Mouse (Mus musculus): ENCODE data around the gene Spry1.

Spry1 gene

DNA sequence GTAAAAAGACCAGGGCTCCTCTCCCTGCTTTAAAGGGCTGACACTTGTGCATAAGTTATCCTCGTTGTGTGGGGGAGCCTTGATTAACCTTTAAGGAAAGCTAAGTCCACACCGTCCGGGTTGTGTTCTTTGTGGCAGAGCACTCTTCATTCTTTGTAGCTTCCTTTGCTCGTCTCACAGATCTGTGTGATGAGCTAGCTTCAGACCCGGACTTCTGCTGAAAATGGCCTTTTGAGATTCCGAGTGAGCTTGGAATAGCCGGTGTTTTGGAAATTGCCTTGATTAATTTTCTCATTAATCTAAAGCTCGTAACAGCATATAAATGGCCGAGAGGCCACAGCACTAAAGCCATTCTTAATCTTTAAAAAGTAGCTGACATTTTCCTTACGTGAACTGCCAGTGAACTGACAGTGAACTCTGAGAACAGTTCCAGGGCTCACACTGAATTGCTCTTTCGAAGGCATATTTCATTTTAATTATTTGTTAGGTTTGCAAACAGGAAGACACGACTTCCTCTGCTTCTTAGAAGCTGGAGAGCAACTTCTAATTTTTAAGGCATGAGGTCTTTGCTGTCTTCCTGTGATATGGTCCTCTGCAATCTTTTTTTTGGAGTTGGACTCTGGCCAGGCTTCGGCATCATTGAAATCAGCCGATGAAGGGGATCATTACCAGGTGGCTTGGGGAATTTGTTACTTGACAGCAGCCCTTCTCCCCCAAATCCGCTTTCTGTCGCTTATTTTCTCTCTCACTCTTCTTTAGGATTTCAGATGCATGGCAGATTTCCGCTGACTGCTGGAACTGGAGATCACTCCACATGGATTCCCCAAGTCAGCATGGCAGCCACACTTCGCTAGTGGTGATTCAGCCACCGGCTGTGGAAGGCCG, 2.3 kb downstream of the Spry1 start:
- DNase-seq (ENCODE audit: low spot score in 2 of 2): no peak

- no peak for DNase-seq (ENCODE audit: low spot score in 2 of 2)
Measured at GRCm38 (mm10) chr3:37642681-37643214, 3.0 kb downstream of the Spry1 start.

DNA sequence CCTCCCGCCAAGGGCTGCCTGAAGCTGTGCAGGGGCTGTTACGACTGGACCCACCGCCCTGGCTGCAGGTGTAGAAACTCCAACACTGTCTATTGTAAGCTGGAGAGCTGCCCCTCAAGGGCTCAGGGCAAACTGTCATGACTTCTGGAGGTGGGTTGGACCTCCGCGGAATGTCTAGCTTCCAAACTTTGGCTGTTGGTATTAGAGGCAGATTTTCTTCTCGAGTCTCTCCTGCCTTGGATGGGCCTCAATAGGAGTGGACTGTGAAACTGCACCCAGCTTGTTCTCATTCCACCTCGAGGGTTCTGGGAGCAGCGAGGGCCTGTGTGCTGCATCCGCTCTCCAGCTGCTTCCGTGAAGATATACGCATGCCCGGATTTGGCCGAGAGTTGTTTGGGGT, 3.7 kb downstream of the Spry1 start:
- no peak for DNase-seq (ENCODE audit: low spot score in 2 of 2)

GRCm38 (mm10) chr3:37643903-37644302, 4.2 kb downstream of the Spry1 start:
- no peak for DNase-seq (ENCODE audit: low spot score in 2 of 2)

GRCm38 (mm10) chr3:37645061-37645460, 5.3 kb downstream of the Spry1 start:
- DNase-seq (ENCODE audit: low spot score in 2 of 2): no peak

- DNase-seq (ENCODE audit: low spot score in 2 of 2): no peak
Measured at GRCm38 (mm10) chr3:37646221-37646620, 6.5 kb downstream of the Spry1 start.

GRCm38 (mm10) chr3:37647225-37647624, 7.5 kb downstream of the Spry1 start:
- no peak for DNase-seq (ENCODE audit: low spot score in 2 of 2)

DNA sequence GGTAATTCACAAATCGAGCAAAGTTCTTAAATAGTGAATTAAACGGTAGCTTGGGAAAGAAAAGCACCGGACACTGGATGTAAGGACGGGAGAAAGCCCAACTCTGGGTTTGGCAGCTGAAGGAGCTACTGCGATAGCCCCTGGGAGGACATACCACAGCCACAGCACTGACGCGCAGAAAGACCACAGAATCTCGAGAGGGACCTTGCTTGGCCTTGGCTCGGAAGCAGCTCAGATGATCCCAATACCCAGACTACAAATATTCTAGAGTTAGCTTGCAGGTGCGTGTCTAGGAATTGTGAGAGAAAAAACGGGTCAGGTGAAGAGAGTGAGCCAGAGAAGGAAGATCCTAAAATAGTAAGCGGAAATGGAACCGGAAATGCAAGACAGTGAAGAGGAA, 8.5 kb downstream of the Spry1 start:
- DNase-seq (ENCODE audit: low spot score in 2 of 2): no peak

- DNase-seq (ENCODE audit: low spot score in 2 of 2): no peak
Measured at GRCm38 (mm10) chr3:37649281-37649680, 9.5 kb downstream of the Spry1 start.

- no peak for DNase-seq (ENCODE audit: low spot score in 2 of 2)
Measured at GRCm38 (mm10) chr3:37652537-37652936, 12.8 kb downstream of the Spry1 start.

DNA sequence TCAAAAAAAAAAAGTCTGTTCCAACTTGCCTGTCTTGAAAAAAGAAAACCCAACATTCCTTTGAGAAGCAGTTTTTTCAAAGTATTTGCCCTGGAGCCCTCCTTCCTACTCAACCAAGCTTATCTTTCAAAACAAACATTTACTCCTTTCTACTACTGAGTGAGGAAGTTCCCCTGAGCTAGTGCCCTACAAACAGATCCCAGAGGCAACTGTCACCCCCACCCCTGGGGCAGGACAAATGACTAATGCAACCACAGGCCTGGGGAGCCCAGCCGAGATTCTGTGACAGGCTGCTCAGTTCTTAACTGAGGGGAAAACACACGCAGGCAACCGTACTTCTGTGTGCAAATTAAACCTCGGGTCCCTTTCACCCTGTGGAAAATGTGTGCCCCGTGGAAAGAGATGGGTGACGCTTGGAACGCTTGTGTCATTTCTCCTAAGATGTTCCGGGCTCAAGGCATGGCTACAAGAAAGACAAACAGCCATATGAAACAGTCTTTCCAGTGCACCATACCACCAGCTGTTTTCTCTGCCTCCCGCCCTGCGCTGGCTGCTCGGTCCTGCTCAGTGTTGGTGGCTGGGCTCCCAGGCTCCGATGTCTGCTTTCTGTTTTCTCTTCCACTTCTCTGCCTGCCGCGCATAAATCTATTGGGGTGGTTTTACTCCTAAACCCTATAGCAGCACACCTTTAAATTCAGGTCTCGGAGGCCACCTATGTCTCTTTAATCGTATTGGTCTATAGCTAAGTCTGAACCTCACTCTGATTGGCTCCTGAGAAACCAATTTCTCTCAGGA, 14.4 kb downstream of the Spry1 start:
- DNase-seq (ENCODE audit: low spot score in 2 of 2): no peak

- DNase-seq (ENCODE audit: low spot score in 2 of 2): no peak
Measured at GRCm38 (mm10) chr3:37654787-37655186, 15.0 kb downstream of the Spry1 start.

- no peak for DNase-seq (ENCODE audit: low spot score in 2 of 2)
Measured at GRCm38 (mm10) chr3:37655933-37656633, 16.3 kb downstream of the Spry1 start.

DNA sequence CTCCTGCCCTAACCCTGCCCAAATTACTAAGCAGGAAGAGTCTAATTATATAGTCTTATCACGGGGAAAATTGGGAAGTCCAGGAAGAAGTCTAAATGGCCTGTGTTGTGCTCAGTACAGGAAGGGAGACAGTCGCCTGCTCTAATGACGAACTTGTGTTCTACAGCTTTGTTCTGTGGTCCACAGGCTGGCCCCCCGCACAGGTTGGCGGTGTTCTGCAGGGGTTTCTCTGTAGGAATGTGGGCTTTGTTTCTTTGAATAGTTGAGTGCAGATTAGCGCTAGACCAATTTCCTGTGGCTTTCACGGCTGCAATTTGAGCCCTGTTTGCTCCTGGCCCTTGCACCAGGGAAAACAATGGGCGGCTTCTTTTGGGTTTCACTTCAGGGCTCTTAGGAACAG, 17.3 kb downstream of the Spry1 start:
- DNase-seq (ENCODE audit: low spot score in 2 of 2): no peak

DNA sequence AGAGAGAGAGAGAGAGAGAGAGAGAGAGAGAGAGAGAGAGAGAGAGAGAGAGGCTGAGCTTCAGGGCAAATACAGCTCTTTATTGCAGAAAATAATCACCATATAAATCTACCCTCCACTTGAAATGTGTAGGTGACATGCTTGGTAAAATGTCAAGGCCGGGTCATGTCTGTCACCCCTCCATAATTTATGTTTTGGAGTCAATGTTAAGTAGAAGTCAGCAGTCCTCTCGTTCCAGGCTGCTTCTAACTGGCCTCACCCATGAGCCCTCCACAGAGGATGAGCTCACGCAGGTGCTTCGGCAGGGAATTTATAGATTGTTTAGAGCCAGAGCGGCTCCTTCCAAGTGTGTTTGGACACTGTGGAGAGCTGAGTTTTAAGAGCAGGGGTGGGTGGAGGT, 18.4 kb downstream of the Spry1 start:
- DNase-seq (ENCODE audit: low spot score in 2 of 2): no peak

- no peak for DNase-seq (ENCODE audit: low spot score in 2 of 2)
Measured at GRCm38 (mm10) chr3:37659621-37660020, 19.9 kb downstream of the Spry1 start.

- no peak for DNase-seq (ENCODE audit: low spot score in 2 of 2)
Measured at GRCm38 (mm10) chr3:37666291-37667118, 26.8 kb downstream of the Spry1 start.

DNA sequence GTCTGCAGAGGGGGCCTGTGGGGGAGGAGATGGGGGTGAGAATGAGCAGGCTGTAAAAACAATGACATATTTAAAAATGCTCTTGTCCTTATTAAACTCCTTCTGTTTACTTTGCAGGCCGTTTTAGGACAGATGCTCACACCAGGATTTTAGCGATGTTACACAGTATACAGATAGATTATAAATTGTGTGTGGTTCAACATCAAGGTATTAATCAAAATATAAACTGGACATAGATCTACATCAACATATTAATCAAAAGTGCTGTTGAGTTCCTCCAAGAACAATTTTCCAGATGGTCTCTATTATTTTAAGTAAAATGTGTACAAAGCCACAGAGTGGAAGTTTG, 27.3 kb downstream of the Spry1 start:
- no peak for DNase-seq (ENCODE audit: low spot score in 2 of 2)

DNA sequence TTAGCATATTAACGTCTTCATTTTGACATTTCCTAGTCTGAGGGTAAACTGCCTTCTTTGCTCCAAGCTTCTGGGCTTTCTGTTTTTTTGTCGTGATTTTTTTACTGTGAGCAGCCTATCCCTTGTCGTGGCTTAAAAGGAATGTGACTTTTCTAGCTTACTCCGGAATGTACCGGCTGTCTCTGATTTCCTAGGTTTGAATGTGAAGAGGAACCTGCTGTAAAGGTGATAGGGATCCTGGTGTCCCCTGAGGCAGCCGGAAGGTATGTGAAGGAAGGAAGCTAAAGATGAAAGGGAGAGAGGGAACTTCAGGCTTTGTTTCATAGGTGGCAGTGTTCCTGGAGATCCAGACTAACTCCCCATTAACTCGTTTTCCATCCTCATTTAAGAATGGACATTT, 28.0 kb downstream of the Spry1 start:
- no peak for DNase-seq (ENCODE audit: low spot score in 2 of 2)

GRCm38 (mm10) chr3:37668652-37669051, 28.9 kb downstream of the Spry1 start:
- no peak for DNase-seq (ENCODE audit: low spot score in 2 of 2)

DNA sequence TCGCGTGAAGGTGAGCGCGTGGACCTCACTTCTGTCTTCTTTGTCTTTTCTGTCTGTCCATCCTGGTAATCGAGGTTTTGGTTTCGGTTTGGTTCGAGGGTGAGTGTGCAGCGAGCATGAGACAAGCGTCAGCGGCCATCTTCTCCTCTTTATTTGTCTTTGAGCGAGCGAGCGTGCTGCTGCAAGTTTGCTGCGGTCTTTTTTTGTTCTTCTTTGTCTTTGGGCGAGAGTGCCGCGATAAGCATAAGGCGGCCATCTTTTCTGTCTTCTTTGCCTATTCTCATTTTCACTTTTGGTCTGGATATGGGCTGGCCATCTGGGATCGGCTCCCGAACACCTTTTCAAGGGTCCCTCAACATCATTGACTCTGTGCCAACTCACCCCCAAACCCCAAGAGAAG, 29.4 kb downstream of the Spry1 start:
- no peak for DNase-seq (ENCODE audit: low spot score in 2 of 2)
